Mouse (Mus musculus): ENCODE measurements at regions not wholly inside any gene's neighbourhood (a gene's known extent, or its start where the extent isn't known, plus 50 kb on each side); places are given as distances from the start of the nearest gene placed in this dataset.

GRCm38 (mm10) chr14:25074891-25075290 is 384.1 kb upstream of the Zmiz1 start:
- no peak for TF ChIP-seq EP300 (IDR thresholded peaks at IDR 0.05; ENCODE audit: insufficient read depth, low read depth, low read length)
- TF ChIP-seq CTCF (IDR thresholded peaks at IDR 0.05; ENCODE audit: low read depth, low read length), result no peak
- no peak for TF ChIP-seq POLR2A (IDR thresholded peaks at IDR 0.05; ENCODE audit: insufficient read depth, low read length)
